Mouse (Mus musculus): ENCODE measurements around the gene Crtam. TPM values are rescaled to one million over a fixed set of nuclear protein-coding genes. Genes with fewer than 3 reads are reported as not detected.

Crtam gene
- polyA plus RNA-seq, 1 experiment from 2014 or later = 0.32 TPM

- no peaks in the 10 kb centered on the region for H3K4me1 ChIP-seq (ENCODE audit: insufficient read depth, low read length)
- no peak overlapping the region for H3K9ac ChIP-seq (replicated peaks; ENCODE audit: low read length)
- H3K36me3 ChIP-seq (ENCODE audit: insufficient read depth, low read length) = no peaks in the 10 kb centered on the region
- no peaks in the 10 kb centered on the region for H3K9me3 ChIP-seq (ENCODE audit: low read length)
- no peak overlapping the region for H3K4me3 ChIP-seq (ENCODE audit: low read length)
- H3K27ac ChIP-seq (ENCODE audit: low read length) = no peak overlapping the region
- no peaks in the 10 kb centered on the region for H3K27me3 ChIP-seq (ENCODE audit: insufficient read depth, low read length)
- ATAC-seq (ENCODE audit: low FRiP score, low TSS enrichment) = no peak
- H3K4me2 ChIP-seq (replicated peaks; ENCODE audit: low read depth, low read length) = no peak overlapping the region
- 65% methylated on average over 17 of the region's 17 CpGs for WGBS
Measured at GRCm38 (mm10) chr9:40927351-40927980, 77.0 kb downstream of the Crtam start.

Other genes starting within 250 kb of the Crtam start
- gene Hspa8, start 203.6 kb downstream of the Crtam start, polyA plus RNA-seq (2015; fragmentation: Nextera tagmentation; extraction: Ambion mirVana) = 2,859 and 3,187 TPM in 2 replicates
- not detected in 2 replicates for gene Bsx, start 130.5 kb downstream of the Crtam start, polyA plus RNA-seq (2015; fragmentation: Nextera tagmentation; extraction: Ambion mirVana)
- gene Jhy, start 40.5 kb downstream of the Crtam start, polyA plus RNA-seq (2015; fragmentation: Nextera tagmentation; extraction: Ambion mirVana) = 0.07 and 0.31 TPM in 2 replicates
- 6.8 and 7.5 TPM in 2 replicates for gene Ubash3b, start 157.1 kb upstream of the Crtam start, polyA plus RNA-seq (2015; fragmentation: Nextera tagmentation; extraction: Ambion mirVana)